ENCODE assay signal across 9 mouse cellular contexts in genomic region chr6:117920659-117921640, GRCm38 (mm10). TPM values are rescaled to one million over a fixed set of nuclear protein-coding genes. Genes with fewer than 3 reads are reported as not detected.
DNase-seq lines count a peak whose midpoint lies in the region; ATAC-seq lines count a peak whose summit lies in the region.
"Had no signal": no experiment of that assay in that cellular context is flagged by ENCODE, and none has a peak within 500 bp of the region (broad histone marks: within the 10 kb centered on the region; RNA-seq: fewer than 3 reads in every experiment).

No protein-coding gene starts in this region.

- peaks cover 45% of the 10 kb centered on the region for H3K4me1 ChIP-seq in liver, embryonic 12.5 days
- peaks cover 14% of the 10 kb centered on the region for H3K4me1 ChIP-seq in stomach, embryonic 14.5 days (ENCODE audit: control insufficient read depth, insufficient read depth, low read length)
- H3K4me1 ChIP-seq in forebrain, embryonic 13.5 days = peaks cover 45% of the 10 kb centered on the region

- H3K9ac ChIP-seq in liver, embryonic 12.5 days = peak overlapping the region; percentile 23; the same call in 1 of the 2 replicates
- H3K9ac ChIP-seq in stomach, embryonic 14.5 days (replicated peaks; ENCODE audit: low read depth, low read length) = no peak overlapping the region
- H3K9ac ChIP-seq in forebrain, embryonic 13.5 days = no peak overlapping the region
- H3K9ac ChIP-seq: hindbrain, embryonic 15.5 days had no signal

- H3K27me3 ChIP-seq in liver, embryonic 12.5 days (replicated peaks) = no peaks in the 10 kb centered on the region
- no peaks in the 10 kb centered on the region for H3K27me3 ChIP-seq in stomach, embryonic 14.5 days (ENCODE audit: control insufficient read depth, insufficient read depth, low read length)
- no peaks in the 10 kb centered on the region for H3K27me3 ChIP-seq in forebrain, embryonic 13.5 days
- H3K27me3 ChIP-seq: hindbrain, embryonic 15.5 days had no signal

- no peak for ATAC-seq in liver, embryonic 12.5 days
- ATAC-seq in stomach, embryonic 14.5 days (ENCODE audit: insufficient number of reproducible peaks, insufficient read depth, low FRiP score, low read depth) = no peak
- no peak for ATAC-seq in forebrain, embryonic 13.5 days

- peak overlapping the region; percentile 81 for H3K4me3 ChIP-seq in liver, embryonic 12.5 days
- no peak overlapping the region for H3K4me3 ChIP-seq in stomach, embryonic 14.5 days (ENCODE audit: low read depth, low read length)
- H3K4me3 ChIP-seq in forebrain, embryonic 13.5 days = no peak overlapping the region
- H3K4me3 ChIP-seq: hindbrain, embryonic 15.5 days had no signal

- H3K9me3 ChIP-seq in liver, embryonic 12.5 days (replicated peaks) = no peaks in the 10 kb centered on the region
- H3K9me3 ChIP-seq in stomach, embryonic 14.5 days (ENCODE audit: control insufficient read depth, low read depth, low read length) = no peaks in the 10 kb centered on the region
- H3K9me3 ChIP-seq in forebrain, embryonic 13.5 days (replicated peaks) = no peaks in the 10 kb centered on the region
- H3K9me3 ChIP-seq: hindbrain, embryonic 15.5 days had no signal

- peaks cover 63% of the 10 kb centered on the region for H3K36me3 ChIP-seq in liver, embryonic 12.5 days
- H3K36me3 ChIP-seq in stomach, embryonic 14.5 days (ENCODE audit: control insufficient read depth, insufficient read depth, low read length) = peaks cover 16% of the 10 kb centered on the region; the same call in 1 of the 2 replicates
- peaks cover 10% of the 10 kb centered on the region for H3K36me3 ChIP-seq in forebrain, embryonic 13.5 days (ENCODE audit: poor library complexity, severe bottlenecking)

- H3K27ac ChIP-seq in liver, embryonic 12.5 days = peak overlapping the region; percentile 76
- no peak overlapping the region for H3K27ac ChIP-seq in stomach, embryonic 14.5 days (ENCODE audit: low read length)
- H3K27ac ChIP-seq in forebrain, embryonic 13.5 days = no peak overlapping the region
- H3K27ac ChIP-seq: hindbrain, embryonic 15.5 days had no signal

- H3K4me2 ChIP-seq in liver, embryonic 12.5 days = peak overlapping the region; percentile 89
- 0 out of 2 replicates have a peak overlapping the region, but pooled peaks have one; percentile 4 for H3K4me2 ChIP-seq in stomach, embryonic 14.5 days (replicated peaks; ENCODE audit: low read depth, low read length)
- no peak overlapping the region for H3K4me2 ChIP-seq in forebrain, embryonic 13.5 days
- H3K4me2 ChIP-seq: hindbrain, embryonic 15.5 days had no signal

- WGBS in liver, embryonic 12.5 days (ENCODE audit: insufficient replicate concordance) = 54% methylated on average over 3 of the region's 3 CpGs
- 52% methylated on average over 3 of the region's 3 CpGs for WGBS in stomach, embryonic 14.5 days
- WGBS in forebrain, embryonic 13.5 days = 63% methylated on average over 3 of the region's 3 CpGs

- peak; percentile 40 for DNase-seq in adrenal gland, postnatal 10 days
- DNase-seq in adrenal gland, adult 8-10 months = no peak
- peak; percentile 52 to 69 for DNase-seq in spleen, postnatal 36 days (ENCODE audit: low spot score in 2 of 2)
- no peak for DNase-seq in spleen, adult 12 weeks (ENCODE audit: low spot score)
- DNase-seq in forelimb bud, embryonic 11.5 days (ENCODE audit: low read depth, low spot score) = peak; percentile 63

RNA-seq across cellular contexts. Expression of gene Fxyd4, which starts 16.5 kb away (rescaled TPM):
- total RNA-seq in adrenal gland, postnatal 10 days (2021) = not detected
- not detected for total RNA-seq in adrenal gland, adult 8-10 months (2022)
- 0.72 and 0.73 TPM in 2 replicates for polyA plus RNA-seq in liver, embryonic 12.5 days (2016; fragmentation: Nextera tagmentation; extraction: Ambion mirVana)
- 4.4 and 5.0 TPM in 2 replicates for polyA plus RNA-seq in stomach, embryonic 14.5 days (2014; fragmentation: Nextera tagmentation; extraction: Ambion mirVana)
- 3.0 and 4.1 TPM in 2 replicates for polyA plus RNA-seq in forebrain, embryonic 13.5 days (2015; fragmentation: Nextera tagmentation; extraction: Ambion mirVana)

RNA-seq across cellular contexts. Expression of gene Hnrnpf, which starts 20.8 kb away (rescaled TPM):
- 100 to 1,000 TPM; 424 to 432 TPM for total RNA-seq in adrenal gland, postnatal 10 days (2021)
- total RNA-seq in adrenal gland, adult 8-10 months (2022) = 100 to 1,000 TPM; 293 to 348 (median 309) TPM
- polyA plus RNA-seq in liver, embryonic 12.5 days (2016; fragmentation: Nextera tagmentation; extraction: Ambion mirVana) = 702 and 711 TPM in 2 replicates
- 685 and 701 TPM in 2 replicates for polyA plus RNA-seq in stomach, embryonic 14.5 days (2014; fragmentation: Nextera tagmentation; extraction: Ambion mirVana)
- 514 and 545 TPM in 2 replicates for polyA plus RNA-seq in forebrain, embryonic 13.5 days (2015; fragmentation: Nextera tagmentation; extraction: Ambion mirVana)

RNA-seq across cellular contexts. Expression of gene Zfp239, which starts 59.0 kb away (rescaled TPM):
- total RNA-seq in adrenal gland, postnatal 10 days (2021) = 1 to 10 TPM; 1.9 to 2.7 TPM
- total RNA-seq in adrenal gland, adult 8-10 months (2022) = 1 to 10 TPM; 1.9 to 5.6 (median 5.0) TPM
- 4.7 and 5.6 TPM in 2 replicates for polyA plus RNA-seq in liver, embryonic 12.5 days (2016; fragmentation: Nextera tagmentation; extraction: Ambion mirVana)
- 7.1 and 7.6 TPM in 2 replicates for polyA plus RNA-seq in stomach, embryonic 14.5 days (2014; fragmentation: Nextera tagmentation; extraction: Ambion mirVana)
- polyA plus RNA-seq in forebrain, embryonic 13.5 days (2015; fragmentation: Nextera tagmentation; extraction: Ambion mirVana) = 15.1 and 17.1 TPM in 2 replicates

Comparison
In these comparisons a context has a peak if more than half of its experiments do, and no peak if none do; other contexts are left out.
1. DNase-seq: peak in adrenal gland, postnatal 10 days (single experiment), spleen, postnatal 36 days (2 of 2) and forelimb bud, embryonic 11.5 days (single experiment); none in adrenal gland, adult 8-10 months (single experiment) and spleen, adult 12 weeks (single experiment).